In genomic region chr13:7093072-7093649, GRCm38 (mm10) we compare ENCODE assay signal across 14 mouse cellular contexts.
DNase-seq lines count a peak whose midpoint lies in the region; ATAC-seq and TF ChIP-seq lines count a peak whose summit lies in the region.
"Had no signal": no experiment of that assay in that cellular context is flagged by ENCODE, and none has a peak within 500 bp of the region (broad histone marks: within the 10 kb centered on the region; RNA-seq: fewer than 3 reads in every experiment).

No protein-coding gene starts in this region.

- ATAC-seq in forebrain, embryonic 13.5 days, result peak; percentile 48; the same call in 1 of the 2 replicates
- ATAC-seq in liver, embryonic 11.5 days (replicated peaks; ENCODE audit: low FRiP score), result 0 out of 2 replicates have a peak, but pooled peaks have one; percentile 36
- ATAC-seq in liver, embryonic 12.5 days, result no peak
- peak; percentile 43; the same call in 1 of the 2 replicates for ATAC-seq in forebrain, embryonic 15.5 days (replicated peaks)
- peak; percentile 53; the same call in 1 of the 2 replicates for ATAC-seq in midbrain, embryonic 14.5 days (ENCODE audit: low FRiP score, low TSS enrichment)

- H3K36me3 ChIP-seq in forebrain, embryonic 13.5 days (ENCODE audit: poor library complexity, severe bottlenecking), result no peaks in the 10 kb centered on the region
- no peaks in the 10 kb centered on the region for H3K36me3 ChIP-seq in forebrain, embryonic 10.5 days (replicated peaks)
- H3K36me3 ChIP-seq in liver, embryonic 11.5 days (ENCODE audit: control insufficient read depth, insufficient read depth, low read length), result no peaks in the 10 kb centered on the region
- no peaks in the 10 kb centered on the region for H3K36me3 ChIP-seq in liver, embryonic 12.5 days
- H3K36me3 ChIP-seq in forebrain, embryonic 15.5 days, result no peaks in the 10 kb centered on the region
- no peaks in the 10 kb centered on the region for H3K36me3 ChIP-seq in midbrain, embryonic 14.5 days (ENCODE audit: control insufficient read depth, insufficient read depth, low read length)
- no peaks in the 10 kb centered on the region for H3K36me3 ChIP-seq in thymus, adult 2 months (ENCODE audit: control insufficient read depth, insufficient read depth, low read length)

- no peak for DNase-seq in forebrain, embryonic 10.5 days (ENCODE audit: extremely low spot score, low spot score)
- DNase-seq in liver, embryonic 11.5 days (ENCODE audit: low spot score), result no peak
- peak; percentile 64 for DNase-seq in midbrain, embryonic 14.5 days
- DNase-seq in urinary bladder, adult 18-20 months (ENCODE audit: low spot score in 2 of 2), result no peak
- DNase-seq in thymus, adult 2 months, result no peak
- DNase-seq: adrenal gland, adult 8-10 months; cerebellum, postnatal 14 days; gastrocnemius, postnatal 10 days; kidney, postnatal 4 days; right cerebral cortex, adult 18-20 months had no signal

- no peak for TF ChIP-seq CTCF in thymus, adult 2 months (IDR thresholded peaks at IDR 0.05; ENCODE audit: borderline replicate concordance, control insufficient read depth, extremely low read depth, insufficient read depth, low read length, poor library complexity)

- WGBS in forebrain, embryonic 13.5 days, result 61% methylated on average over 11 of the region's 11 CpGs
- 84% methylated on average over 11 of the region's 11 CpGs for WGBS in forebrain, embryonic 10.5 days
- WGBS in liver, embryonic 11.5 days, result 50% methylated on average over 11 of the region's 11 CpGs
- 58% methylated on average over 11 of the region's 11 CpGs for WGBS in liver, embryonic 12.5 days (ENCODE audit: insufficient replicate concordance)
- WGBS in forebrain, embryonic 15.5 days, result 56% methylated on average over 11 of the region's 11 CpGs
- 44% methylated on average over 11 of the region's 11 CpGs for WGBS in midbrain, embryonic 14.5 days
- 76% methylated on average over 11 of the region's 11 CpGs for WGBS in thymus, adult 2 months

- no peak overlapping the region for H3K27ac ChIP-seq in forebrain, embryonic 13.5 days
- H3K27ac ChIP-seq in forebrain, embryonic 10.5 days, result no peak overlapping the region
- no peak overlapping the region for H3K27ac ChIP-seq in liver, embryonic 11.5 days (ENCODE audit: low read depth, low read length)
- H3K27ac ChIP-seq in liver, embryonic 12.5 days, result no peak overlapping the region
- H3K27ac ChIP-seq in forebrain, embryonic 15.5 days (replicated peaks), result no peak overlapping the region; the same call in 1 of the 2 replicates
- H3K27ac ChIP-seq in midbrain, embryonic 14.5 days (replicated peaks; ENCODE audit: low read depth, low read length), result peak overlapping the region; percentile 68
- H3K27ac ChIP-seq in thymus, adult 2 months (ENCODE audit: control insufficient read depth, insufficient read depth, low read length), result no peak overlapping the region
- H3K27ac ChIP-seq: macrophage had no signal

- no peaks in the 10 kb centered on the region for H3K4me1 ChIP-seq in forebrain, embryonic 13.5 days
- H3K4me1 ChIP-seq in forebrain, embryonic 10.5 days, result no peaks in the 10 kb centered on the region
- no peaks in the 10 kb centered on the region for H3K4me1 ChIP-seq in liver, embryonic 11.5 days (replicated peaks; ENCODE audit: control insufficient read depth, insufficient read depth, low read length)
- no peaks in the 10 kb centered on the region for H3K4me1 ChIP-seq in liver, embryonic 12.5 days
- H3K4me1 ChIP-seq in forebrain, embryonic 15.5 days, result no peaks in the 10 kb centered on the region
- no peaks in the 10 kb centered on the region for H3K4me1 ChIP-seq in midbrain, embryonic 14.5 days (ENCODE audit: control insufficient read depth, insufficient read depth, low read length)
- H3K4me1 ChIP-seq in thymus, adult 2 months (replicated peaks; ENCODE audit: control insufficient read depth, insufficient read depth, low read length), result no peaks in the 10 kb centered on the region

- no peak for TF ChIP-seq POLR2A in thymus, adult 2 months (IDR thresholded peaks at IDR 0.05; ENCODE audit: control insufficient read depth, extremely low read depth, insufficient read depth, low read length, poor library complexity)

- H3K9me3 ChIP-seq in forebrain, embryonic 13.5 days (replicated peaks), result no peaks in the 10 kb centered on the region
- H3K9me3 ChIP-seq in forebrain, embryonic 10.5 days, result no peaks in the 10 kb centered on the region
- H3K9me3 ChIP-seq in liver, embryonic 11.5 days (ENCODE audit: control insufficient read depth, low read length), result no peaks in the 10 kb centered on the region
- no peaks in the 10 kb centered on the region for H3K9me3 ChIP-seq in liver, embryonic 12.5 days (replicated peaks)
- H3K9me3 ChIP-seq in forebrain, embryonic 15.5 days, result no peaks in the 10 kb centered on the region
- no peaks in the 10 kb centered on the region for H3K9me3 ChIP-seq in midbrain, embryonic 14.5 days (ENCODE audit: control insufficient read depth, low read length)

- H3K9ac ChIP-seq in forebrain, embryonic 13.5 days, result no peak overlapping the region
- no peak overlapping the region for H3K9ac ChIP-seq in liver, embryonic 11.5 days (ENCODE audit: low read depth, low read length)
- H3K9ac ChIP-seq in liver, embryonic 12.5 days, result no peak overlapping the region
- H3K9ac ChIP-seq in forebrain, embryonic 15.5 days (replicated peaks), result no peak overlapping the region
- peak overlapping the region; percentile 26; the same call in 1 of the 2 replicates for H3K9ac ChIP-seq in midbrain, embryonic 14.5 days (replicated peaks; ENCODE audit: low read length)

- H3K4me2 ChIP-seq in forebrain, embryonic 13.5 days, result no peak overlapping the region
- H3K4me2 ChIP-seq in liver, embryonic 11.5 days, result no peak overlapping the region
- H3K4me2 ChIP-seq in liver, embryonic 12.5 days, result no peak overlapping the region
- no peak overlapping the region for H3K4me2 ChIP-seq in forebrain, embryonic 15.5 days (replicated peaks)
- H3K4me2 ChIP-seq in midbrain, embryonic 14.5 days (ENCODE audit: low read length), result peak overlapping the region; percentile 15; the same call in 1 of the 2 replicates

- no peaks in the 10 kb centered on the region for H3K27me3 ChIP-seq in forebrain, embryonic 13.5 days
- no peaks in the 10 kb centered on the region for H3K27me3 ChIP-seq in forebrain, embryonic 10.5 days (ENCODE audit: poor library complexity, severe bottlenecking)
- no peaks in the 10 kb centered on the region for H3K27me3 ChIP-seq in liver, embryonic 11.5 days (replicated peaks; ENCODE audit: control insufficient read depth, insufficient read depth, low read length)
- no peaks in the 10 kb centered on the region for H3K27me3 ChIP-seq in liver, embryonic 12.5 days (replicated peaks)
- H3K27me3 ChIP-seq in forebrain, embryonic 15.5 days, result no peaks in the 10 kb centered on the region
- no peaks in the 10 kb centered on the region for H3K27me3 ChIP-seq in midbrain, embryonic 14.5 days (ENCODE audit: control insufficient read depth, insufficient read depth, low read length)
- no peaks in the 10 kb centered on the region for H3K27me3 ChIP-seq in thymus, adult 2 months (ENCODE audit: control insufficient read depth, insufficient read depth, low read length)

- H3K4me3 ChIP-seq in forebrain, embryonic 13.5 days, result no peak overlapping the region
- H3K4me3 ChIP-seq in forebrain, embryonic 10.5 days, result no peak overlapping the region
- no peak overlapping the region for H3K4me3 ChIP-seq in liver, embryonic 11.5 days (ENCODE audit: low read depth, low read length)
- H3K4me3 ChIP-seq in liver, embryonic 12.5 days, result no peak overlapping the region
- no peak overlapping the region for H3K4me3 ChIP-seq in forebrain, embryonic 15.5 days
- no peak overlapping the region for H3K4me3 ChIP-seq in midbrain, embryonic 14.5 days (replicated peaks; ENCODE audit: low read depth, low read length)
- no peak overlapping the region for H3K4me3 ChIP-seq in thymus, adult 2 months (ENCODE audit: control insufficient read depth, insufficient read depth, low read length)
